Mouse (Mus musculus) spleen, adult 2 months (tissue): ENCODE data around the gene Sema6b.

Experiments
- CTCF ChIP-seq: fragments of 200-500 bp; IDR thresholded peaks from 2 replicates; pipeline ENCODE4 v1.5.1; 2011; ENCODE audit warnings: mild to moderate bottlenecking, inconsistent platforms; ENCODE audit not compliant: insufficient read depth, insufficient read length, insufficient replicate concordance; ENCODE audit errors: extremely low read depth
- POLR2A ChIP-seq: fragments of 200-500 bp; IDR thresholded peaks from 2 replicates; pipeline ENCODE4 v1.6.1; 2011; ENCODE audit warnings: low read depth, low read length, inconsistent platforms

GRCm38 (mm10) chr17:56148790-56149618 lies 8.9 kb upstream of the Sema6b start:
- no peak for TF ChIP-seq POLR2A
- TF ChIP-seq CTCF = no peak
